Mouse (Mus musculus) adrenal gland, adult (tissue): ENCODE measurements around the gene Slc3a1.

Experiments used
- DNase-seq, 2 experiments: peaks; one replicate each; pipeline ENCODE4 v3.0.0; 2022 to 2023; ENCODE audit warnings: low spot score in 1 of 2; ENCODE audit not compliant: inconsistent age in 2 of 2

Gene Slc3a1

GRCm38 (mm10) chr17:85034068-85034467 lies 5.9 kb downstream of the Slc3a1 start:
- peak; percentile 57 to 73 for DNase-seq

DNA sequence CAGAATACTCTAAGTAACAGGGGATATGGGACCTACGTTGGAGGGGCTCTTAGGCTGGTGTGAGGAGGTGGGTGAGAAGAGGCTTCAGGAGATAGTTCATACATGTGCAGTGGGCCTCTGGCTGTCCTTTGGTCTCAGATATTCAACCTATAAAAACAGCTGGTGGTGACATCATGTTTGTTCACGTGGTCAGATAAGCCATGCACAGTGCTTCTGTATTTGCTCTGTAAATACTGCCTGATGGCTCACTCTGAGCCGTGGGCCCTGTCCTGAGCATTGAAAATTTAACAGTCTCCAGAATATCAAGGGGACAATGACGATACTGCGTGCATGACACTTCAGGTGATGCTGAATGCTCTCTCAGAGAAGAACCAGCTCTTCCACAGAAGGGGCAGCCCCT lies 9.7 kb downstream of the Slc3a1 start:
- DNase-seq = no peak

DNA sequence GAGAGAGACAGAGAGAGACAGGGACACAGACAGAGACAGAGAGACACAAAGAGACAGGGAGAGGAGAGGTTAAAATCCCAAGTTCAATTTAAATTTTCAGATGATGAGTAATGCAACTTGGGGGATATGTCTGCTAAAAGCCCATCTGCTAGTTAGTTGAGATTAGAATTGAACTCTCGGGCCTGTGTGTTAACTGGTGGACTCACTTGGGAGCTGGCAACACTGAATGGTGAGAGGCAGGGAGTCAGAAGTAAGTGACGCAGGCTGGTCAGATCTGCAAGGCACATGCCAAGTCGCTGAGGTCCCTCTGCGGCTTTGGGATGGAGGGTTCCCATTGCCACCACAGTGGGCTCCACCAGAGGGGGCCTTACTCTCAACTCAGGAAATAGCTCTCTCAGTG lies 10.1 kb downstream of the Slc3a1 start:
- no peak for DNase-seq

GRCm38 (mm10) chr17:85038761-85039160 lies 10.6 kb downstream of the Slc3a1 start:
- DNase-seq = no peak

DNA sequence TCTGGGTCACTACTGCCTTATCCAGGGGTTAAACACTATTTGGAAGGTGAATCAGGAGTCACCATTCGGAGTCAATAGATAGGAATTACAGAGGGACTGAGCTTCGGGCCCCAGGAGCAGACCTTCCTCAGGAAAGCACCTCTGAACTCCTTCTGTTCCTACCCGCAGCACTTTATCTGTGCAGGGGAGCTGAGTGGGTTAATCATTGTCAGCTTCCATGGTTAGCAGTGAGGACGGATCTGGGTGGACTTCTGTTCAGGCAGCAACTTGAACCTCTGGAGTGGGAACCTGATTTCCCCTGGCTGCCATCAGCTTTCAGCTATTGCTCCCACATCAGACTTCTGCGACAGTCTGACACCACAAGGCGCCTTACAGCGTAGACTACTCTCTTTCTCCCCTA lies 12.7 kb downstream of the Slc3a1 start:
- DNase-seq = no peak

DNA sequence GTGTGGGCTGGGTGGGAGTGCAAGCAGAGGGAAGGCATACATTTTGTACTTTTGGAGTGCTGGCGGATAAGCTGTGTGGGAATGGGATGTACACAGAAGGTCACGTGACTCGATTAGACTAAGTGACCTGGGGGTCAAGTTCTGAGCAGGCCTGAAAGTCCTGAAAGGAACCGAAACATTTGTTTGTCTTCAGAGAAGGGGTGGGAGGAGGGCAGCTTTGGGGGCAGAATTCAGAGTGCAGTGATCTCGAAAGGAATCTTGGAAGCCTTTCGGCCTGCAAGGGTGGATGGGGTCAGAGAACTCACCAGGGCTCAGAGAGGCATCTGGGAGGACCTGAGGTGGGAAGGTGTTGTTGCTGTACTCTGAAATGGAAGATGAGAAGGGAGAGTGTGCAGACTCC lies 14.2 kb downstream of the Slc3a1 start:
- DNase-seq = no peak

GRCm38 (mm10) chr17:85043404-85043816 lies 15.2 kb downstream of the Slc3a1 start:
- DNase-seq = no peak

DNA sequence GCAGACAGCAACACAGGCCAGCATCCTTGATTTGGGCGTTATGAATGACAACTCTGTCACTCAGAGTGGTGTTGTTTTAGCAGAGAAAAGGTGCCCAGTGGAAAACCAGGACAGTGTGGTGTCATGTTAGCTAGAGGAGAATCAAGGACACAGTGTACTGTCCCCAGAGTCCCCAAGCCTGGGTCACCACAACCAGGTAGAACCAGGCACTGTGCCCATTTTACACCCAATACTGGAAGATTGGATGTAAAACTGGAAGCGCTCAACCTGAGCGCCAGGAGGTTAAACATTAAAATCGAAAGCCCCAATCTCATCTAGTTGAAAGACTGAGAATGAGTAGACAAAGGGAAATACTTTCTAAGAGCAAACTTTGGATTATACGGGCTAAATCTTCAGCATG lies 16.3 kb downstream of the Slc3a1 start:
- DNase-seq = no peak

- DNase-seq = no peak
Measured at GRCm38 (mm10) chr17:85045160-85045559, 17.0 kb downstream of the Slc3a1 start.

GRCm38 (mm10) chr17:85048379-85048778 lies 20.2 kb downstream of the Slc3a1 start:
- no peak for DNase-seq

- DNase-seq = no peak
Measured at GRCm38 (mm10) chr17:85058276-85058675, 30.1 kb downstream of the Slc3a1 start.

- no peak for DNase-seq
Measured at GRCm38 (mm10) chr17:85059136-85059535, 31.0 kb downstream of the Slc3a1 start.

DNA sequence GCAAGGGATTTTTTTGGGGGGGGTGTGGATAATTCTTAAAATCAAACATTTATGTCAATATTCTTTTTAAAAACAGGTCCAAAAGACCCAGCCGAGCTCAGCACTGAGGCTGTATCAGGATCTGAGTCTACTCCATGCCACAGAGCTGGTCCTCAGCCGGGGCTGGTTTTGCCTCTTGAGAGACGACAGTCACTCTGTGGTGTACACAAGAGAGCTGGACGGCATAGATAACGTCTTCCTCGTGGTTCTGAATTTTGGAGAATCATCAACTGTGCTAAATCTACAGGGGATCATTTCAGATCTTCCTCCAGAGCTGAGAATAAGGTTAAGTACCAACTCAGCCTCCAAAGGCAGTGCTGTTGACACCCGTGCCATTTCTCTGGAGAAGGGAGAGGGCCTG lies 35.4 kb downstream of the Slc3a1 start:
- DNase-seq = no peak

DNA sequence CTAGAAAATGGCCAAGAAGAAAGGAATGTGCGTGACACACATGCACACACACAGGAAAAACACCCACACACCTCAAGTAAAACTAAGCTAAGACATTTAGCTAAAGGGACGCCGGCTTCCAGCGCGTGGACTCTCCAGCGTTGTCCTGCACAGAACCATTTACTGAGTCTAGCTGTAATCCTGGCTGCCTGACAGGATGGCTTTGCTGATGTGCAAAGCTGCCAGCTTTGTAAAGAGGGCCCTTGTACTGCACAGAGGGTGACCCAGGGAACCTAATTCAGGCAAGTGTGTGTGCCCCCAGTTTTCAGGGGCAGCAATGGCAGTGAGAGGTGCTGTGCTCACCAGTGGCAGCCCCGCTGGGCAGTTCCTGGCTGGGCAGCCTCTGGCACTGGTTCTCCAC lies 39.2 kb downstream of the Slc3a1 start:
- DNase-seq = no peak

DNA sequence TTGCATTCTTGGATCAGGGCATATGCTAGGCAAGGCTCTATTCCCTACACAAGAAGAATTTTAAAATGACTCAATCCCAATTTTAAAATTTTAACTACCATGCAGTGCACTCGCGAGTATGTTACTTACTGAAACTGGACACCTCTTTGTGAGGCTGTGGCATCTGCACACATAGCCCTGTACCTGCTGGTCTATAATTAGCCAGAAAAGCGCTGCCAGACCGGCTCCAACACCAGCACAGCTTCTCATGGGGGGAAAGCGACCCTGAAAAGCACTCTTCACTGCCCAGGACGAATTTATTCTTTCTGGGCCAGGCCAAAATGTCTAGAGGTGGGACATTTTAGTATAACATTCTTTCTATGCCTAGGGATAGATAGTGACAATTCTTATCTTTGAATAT lies 42.5 kb downstream of the Slc3a1 start:
- DNase-seq = no peak

- DNase-seq = no peak
Measured at GRCm38 (mm10) chr17:85071088-85071775, 43.1 kb downstream of the Slc3a1 start.

GRCm38 (mm10) chr17:85072383-85072782 lies 44.2 kb downstream of the Slc3a1 start:
- DNase-seq = no peak

GRCm38 (mm10) chr17:85073214-85073613 lies 45.0 kb downstream of the Slc3a1 start:
- DNase-seq = no peak

DNA sequence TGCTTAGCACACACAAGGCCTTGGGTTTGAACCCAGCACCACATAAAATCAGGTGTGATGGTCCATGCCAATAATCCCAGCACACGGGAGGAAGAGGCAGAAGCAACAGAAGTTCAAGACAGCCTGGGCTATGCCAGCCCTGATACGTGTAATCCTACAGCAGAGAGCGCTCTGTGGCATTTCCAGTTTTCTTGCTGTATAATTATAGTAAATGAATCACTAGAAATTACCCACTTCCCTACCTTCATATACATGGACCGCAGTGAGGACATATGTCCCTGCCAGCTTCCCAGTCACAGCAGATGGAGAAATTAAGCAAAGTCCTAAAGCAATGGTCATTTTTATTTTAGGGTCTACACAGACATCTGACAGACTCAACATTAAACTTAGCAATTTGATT lies 45.9 kb downstream of the Slc3a1 start:
- DNase-seq = no peak

DNA sequence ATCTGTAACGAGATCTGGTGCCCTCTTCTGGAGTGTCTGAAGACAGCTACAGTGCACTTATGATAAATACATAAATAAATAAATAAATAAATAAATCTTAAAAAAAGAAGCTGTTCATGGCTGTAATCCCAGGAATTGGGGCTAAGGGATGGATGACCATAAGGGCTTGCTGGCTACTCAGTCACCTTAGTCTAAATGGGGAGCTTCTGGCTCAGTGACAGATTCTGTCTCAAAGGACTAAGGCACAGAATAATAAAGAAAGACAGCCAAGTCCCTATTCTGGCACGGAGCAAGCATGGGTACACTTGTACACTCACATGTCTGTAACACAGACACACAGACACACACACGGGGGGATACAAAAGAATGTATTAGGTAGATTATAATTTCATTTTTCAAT lies 51.1 kb downstream of the Slc3a1 start:
- DNase-seq = no peak

- no peak for DNase-seq
Measured at GRCm38 (mm10) chr17:85080781-85081180, 52.6 kb downstream of the Slc3a1 start.

- DNase-seq = no peak
Measured at GRCm38 (mm10) chr17:85085335-85085734, 57.2 kb downstream of the Slc3a1 start.

- no peak for DNase-seq
Measured at GRCm38 (mm10) chr17:85086501-85086900, 58.3 kb downstream of the Slc3a1 start.
